In the genomic region with DNA sequence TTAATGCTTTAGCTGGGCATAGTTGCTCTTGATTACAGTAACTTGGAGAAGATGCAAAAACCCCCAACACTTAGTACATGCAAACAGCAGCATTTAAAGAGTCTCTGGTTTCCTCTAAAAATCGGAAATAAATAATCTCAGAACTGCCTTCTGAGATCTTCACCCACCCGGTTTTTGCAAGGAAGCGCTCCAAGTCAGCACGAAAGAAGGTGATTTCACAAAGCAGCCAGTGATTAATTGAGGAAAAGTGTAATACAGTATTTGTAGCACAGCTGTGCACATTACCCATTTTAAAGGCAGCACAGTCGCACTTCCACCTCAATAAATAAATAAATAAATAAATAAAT, we compare ENCODE assay signal across 8 mouse cellular contexts. TPM values are rescaled to one million over a fixed set of nuclear protein-coding genes. Genes with fewer than 3 reads are reported as not detected.
DNase-seq lines count a peak whose midpoint lies in the region; ATAC-seq and TF ChIP-seq lines count a peak whose summit lies in the region.

No protein-coding gene starts in this region.

- no peak for TF ChIP-seq CTCF in forebrain, postnatal 0 days (IDR thresholded peaks at IDR 0.05; ENCODE audit: low read depth)

- H3K4me1 ChIP-seq in heart, embryonic 14.5 days (ENCODE audit: control insufficient read depth in 2 of 2, insufficient read depth in 2 of 2, low read length in 2 of 2), result peaks cover 15 to 41% of the 10 kb centered on the region in 2 experiments
- peaks cover 9% of the 10 kb centered on the region for H3K4me1 ChIP-seq in forebrain, postnatal 0 days (ENCODE audit: insufficient read depth)
- peaks cover 20% of the 10 kb centered on the region for H3K4me1 ChIP-seq in liver, embryonic 15.5 days (replicated peaks)

- peak overlapping the region; percentile 80 for H3K4me2 ChIP-seq in heart, embryonic 14.5 days (ENCODE audit: low read length)
- peak overlapping the region; percentile 73 for H3K4me2 ChIP-seq in forebrain, postnatal 0 days (ENCODE audit: low read depth)
- peak overlapping the region; percentile 85 for H3K4me2 ChIP-seq in liver, embryonic 15.5 days

- H3K9ac ChIP-seq in heart, embryonic 14.5 days (ENCODE audit: low read length), result peak overlapping the region; percentile 88
- H3K9ac ChIP-seq in forebrain, postnatal 0 days, result peak overlapping the region; percentile 91
- H3K9ac ChIP-seq in liver, embryonic 15.5 days, result no peak overlapping the region

- DNase-seq in heart, postnatal 36 days, result no peak
- peak; percentile 46 for DNase-seq in Muller cell, postnatal 12 days (ENCODE audit: inconsistent ontology term)
- DNase-seq in forebrain, postnatal 0 days, result no peak
- no peak for DNase-seq in gastrocnemius, adult 8-10 months (ENCODE audit: low spot score in 2 of 2)
- no peak for DNase-seq in kidney, adult 18-20 months

- intact Hi-C loops in heart, postnatal 36 days (cut with DNase I), result loop anchor here (2.0 to 5.0 kb wide), 3 partner anchors 13 to 695 kb away; no protein-coding TSS in a partner anchor

- WGBS in heart, embryonic 14.5 days, result 6% methylated on average over 5 of the region's 5 CpGs
- WGBS in forebrain, postnatal 0 days, result 1% methylated on average over 5 of the region's 5 CpGs
- WGBS in liver, embryonic 15.5 days (ENCODE audit: insufficient replicate concordance), result 17% methylated on average over 5 of the region's 5 CpGs

- no peaks in the 10 kb centered on the region for H3K27me3 ChIP-seq in heart, embryonic 14.5 days (ENCODE audit: control insufficient read depth, insufficient read depth, low read length)
- H3K27me3 ChIP-seq in forebrain, postnatal 0 days (ENCODE audit: insufficient read depth, low read length), result no peaks in the 10 kb centered on the region
- peaks cover 52% of the 10 kb centered on the region for H3K27me3 ChIP-seq in liver, embryonic 15.5 days

- peak overlapping the region; percentile 86 to 98 for H3K27ac ChIP-seq in heart, embryonic 14.5 days (replicated peaks in 1 of 2; ENCODE audit: control insufficient read depth in 1 of 2, insufficient read depth in 1 of 2, low read depth in 2 of 2, low read length in 2 of 2)
- peak overlapping the region; percentile 93 for H3K27ac ChIP-seq in forebrain, postnatal 0 days (ENCODE audit: low read depth, low read length)
- H3K27ac ChIP-seq in liver, embryonic 15.5 days (replicated peaks), result no peak overlapping the region

- peaks cover 18% of the 10 kb centered on the region for H3K36me3 ChIP-seq in heart, embryonic 14.5 days (ENCODE audit: control insufficient read depth, insufficient read depth, low read length)
- no peaks in the 10 kb centered on the region for H3K36me3 ChIP-seq in forebrain, postnatal 0 days (ENCODE audit: insufficient read depth)
- no peaks in the 10 kb centered on the region for H3K36me3 ChIP-seq in liver, embryonic 15.5 days (replicated peaks)

- H3K4me3 ChIP-seq in heart, embryonic 14.5 days (ENCODE audit: control insufficient read depth in 1 of 2, insufficient read depth in 1 of 2, low read depth in 1 of 2, low read length in 2 of 2), result peak overlapping the region; percentile 59 to 77
- peak overlapping the region; percentile 93 for H3K4me3 ChIP-seq in forebrain, postnatal 0 days (ENCODE audit: low read depth, low read length)
- peak overlapping the region; percentile 63 for H3K4me3 ChIP-seq in liver, embryonic 15.5 days (replicated peaks)

- no peak for ATAC-seq in heart, embryonic 14.5 days (ENCODE audit: insufficient number of reproducible peaks, insufficient read depth, low FRiP score, low read depth)
- no peak for ATAC-seq in forebrain, postnatal 0 days
- ATAC-seq in liver, embryonic 15.5 days (ENCODE audit: insufficient read depth), result no peak
- no peak for ATAC-seq in megakaryocyte-erythroid progenitor cell, adult 5-6 weeks (replicated peaks; ENCODE audit: low FRiP score, low TSS enrichment, poor library complexity, severe bottlenecking)

- H3K9me3 ChIP-seq in heart, embryonic 14.5 days (ENCODE audit: control insufficient read depth, low read length), result no peaks in the 10 kb centered on the region
- no peaks in the 10 kb centered on the region for H3K9me3 ChIP-seq in forebrain, postnatal 0 days (ENCODE audit: low read length)
- H3K9me3 ChIP-seq in liver, embryonic 15.5 days (replicated peaks), result no peaks in the 10 kb centered on the region

RNA-seq across cellular contexts. Expression of gene Trib2, which starts 2.9 kb away (rescaled TPM):
- polyA plus RNA-seq in heart, embryonic 14.5 days (2014; fragmentation: Nextera tagmentation; extraction: Ambion mirVana), result 55.5 and 62.3 TPM in 2 replicates
- total RNA-seq in heart, postnatal 36 days (2021), result 10 to 100 TPM; 32.3 to 38.6 TPM
- 114 and 152 TPM in 2 replicates for total RNA-seq in forebrain, postnatal 0 days (2014; rRNA removed)
- 59.0 and 82.3 TPM in 2 replicates for polyA plus RNA-seq in forebrain, postnatal 0 days (2015; fragmentation: Nextera tagmentation; extraction: Ambion mirVana)
- 2.2 and 2.3 TPM in 2 replicates for polyA plus RNA-seq in liver, embryonic 15.5 days (2015; fragmentation: Nextera tagmentation; extraction: Ambion mirVana)
- total RNA-seq in megakaryocyte-erythroid progenitor cell, adult 5-6 weeks (2014; fragmentation: Nextera tagmentation), result 55.7 and 71.0 TPM in 2 replicates
- total RNA-seq in megakaryocyte-erythroid progenitor cell, adult 5-6 weeks (2017), result 55.4 and 84.4 TPM in 2 replicates
- 10 to 100 TPM; 12.2 to 17.7 (median 15.8) TPM for total RNA-seq in gastrocnemius, adult 8-10 months (2022)
